Mouse (Mus musculus): ENCODE results near the gene Nrap.
A peak's percentile ranks its signal among the peaks of the same experiment; 100 is the strongest.
"Not testable (repeated sequence)": the region's sequence is repeated elsewhere in the genome, so short reads cannot be mapped to it uniquely, and the experiment has no call there.

Nrap gene

GRCm38 (mm10) chr19:56367778-56368177, 22.1 kb downstream of the Nrap start:
- H3K27me3 ChIP-seq (ENCODE audit: insufficient read depth, low read length): no peaks in the 10 kb centered on the region
- no peak for TF ChIP-seq NANOG (IDR thresholded peaks at IDR 0.05; ENCODE audit: borderline replicate concordance, low read length)
- no peak for TF ChIP-seq POU5F1 (IDR thresholded peaks at IDR 0.05; ENCODE audit: borderline replicate concordance, low read length)
- TF ChIP-seq CTCF (conservative IDR thresholded peaks at IDR 0.05; ENCODE audit: low read length): no peak

DNA sequence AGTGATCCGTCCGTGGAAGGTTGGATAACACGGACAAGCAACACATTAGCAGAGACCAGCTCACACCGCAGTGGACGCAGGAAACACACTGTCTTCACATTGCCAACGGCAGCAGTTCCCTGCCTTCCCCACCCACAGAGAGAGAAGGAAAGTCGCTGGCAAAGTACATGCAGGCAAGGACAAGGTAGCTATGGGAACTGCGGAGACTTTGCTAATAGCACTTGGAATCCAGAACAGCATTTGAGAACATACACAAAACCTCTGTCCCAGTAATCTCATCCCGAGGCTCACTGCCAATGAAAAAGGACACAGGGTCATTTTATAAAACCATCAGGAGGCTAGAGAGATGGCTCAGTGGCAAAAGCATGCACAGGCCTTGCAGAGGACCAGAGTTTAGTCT, 23.2 kb downstream of the Nrap start:
- Histone ChIP-seq H3K4me3 (replicated peaks; ENCODE audit: low read length) (no peak overlapping the region), H3K36me3 (ENCODE audit: insufficient read depth, low read length) (no peaks in the 10 kb centered on the region), H3K9me3 (ENCODE audit: low read length) (no peaks in the 10 kb centered on the region), H3K4me1 (replicated peaks; ENCODE audit: low read depth, low read length) (no peaks in the 10 kb centered on the region), H3K27me3 (ENCODE audit: insufficient read depth, low read length) (no peaks in the 10 kb centered on the region)
- no peak for TF ChIP-seq NANOG (IDR thresholded peaks at IDR 0.05; ENCODE audit: borderline replicate concordance, low read length)
- no peak for TF ChIP-seq POU5F1 (IDR thresholded peaks at IDR 0.05; ENCODE audit: borderline replicate concordance, low read length)
- no peak for TF ChIP-seq CTCF (conservative IDR thresholded peaks at IDR 0.05; ENCODE audit: low read length)

More at GRCm38 (mm10) chr19:56367778-56368177, 22.1 kb downstream of the Nrap start:
- Histone ChIP-seq H3K4me3 (replicated peaks; ENCODE audit: low read length) (no peak overlapping the region), H3K4me1 (replicated peaks; ENCODE audit: low read depth, low read length) (no peaks in the 10 kb centered on the region), H3K9me3 (ENCODE audit: low read length) (no peaks in the 10 kb centered on the region), H3K36me3 (ENCODE audit: insufficient read depth, low read length) (no peaks in the 10 kb centered on the region)

DNA sequence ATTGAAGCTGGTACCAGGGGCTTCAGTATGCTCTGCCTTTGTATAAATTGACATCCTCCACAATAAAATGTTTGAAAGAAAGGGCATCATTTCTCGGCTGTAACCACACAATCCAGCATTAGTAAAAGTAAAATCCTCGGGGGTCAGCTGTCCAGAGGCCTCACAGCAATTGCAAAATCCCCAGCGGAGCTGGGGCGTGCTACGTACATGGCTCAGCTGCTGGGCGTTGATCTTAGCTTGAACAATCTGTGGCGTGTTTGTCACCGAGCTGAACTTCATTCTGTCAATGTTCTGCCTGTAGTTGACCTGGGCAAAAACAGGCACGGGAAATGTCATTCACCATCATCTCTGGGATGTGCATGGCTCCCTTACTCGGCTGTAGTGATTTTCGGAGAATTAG, 23.7 kb downstream of the Nrap start:
- H3K27me3 ChIP-seq (ENCODE audit: insufficient read depth, low read length): no peaks in the 10 kb centered on the region
- H3K9me3 ChIP-seq (ENCODE audit: low read length): no peaks in the 10 kb centered on the region
- H3K36me3 ChIP-seq (ENCODE audit: insufficient read depth, low read length): no peaks in the 10 kb centered on the region
- H3K4me3 ChIP-seq (replicated peaks; ENCODE audit: low read length): no peak overlapping the region
- no peaks in the 10 kb centered on the region for H3K4me1 ChIP-seq (replicated peaks; ENCODE audit: low read depth, low read length)
- no peak for TF ChIP-seq POU5F1 (IDR thresholded peaks at IDR 0.05; ENCODE audit: borderline replicate concordance, low read length)
- TF ChIP-seq CTCF (conservative IDR thresholded peaks at IDR 0.05; ENCODE audit: low read length): no peak
- no peak for TF ChIP-seq NANOG (IDR thresholded peaks at IDR 0.05; ENCODE audit: borderline replicate concordance, low read length)

GRCm38 (mm10) chr19:56364563-56364962, 25.3 kb downstream of the Nrap start:
- TF ChIP-seq CTCF (conservative IDR thresholded peaks at IDR 0.05; ENCODE audit: low read length): no peak
- no peak for TF ChIP-seq NANOG (IDR thresholded peaks at IDR 0.05; ENCODE audit: borderline replicate concordance, low read length)
- TF ChIP-seq POU5F1 (IDR thresholded peaks at IDR 0.05; ENCODE audit: borderline replicate concordance, low read length): no peak
- Histone ChIP-seq H3K27me3 (ENCODE audit: insufficient read depth, low read length) (no peaks in the 10 kb centered on the region), H3K9me3 (ENCODE audit: low read length) (no peaks in the 10 kb centered on the region), H3K36me3 (ENCODE audit: insufficient read depth, low read length) (no peaks in the 10 kb centered on the region), H3K4me3 (replicated peaks; ENCODE audit: low read length) (no peak overlapping the region), H3K4me1 (replicated peaks; ENCODE audit: low read depth, low read length) (no peaks in the 10 kb centered on the region)

- Histone ChIP-seq H3K36me3 (ENCODE audit: insufficient read depth, low read length) (no peaks in the 10 kb centered on the region), H3K9me3 (ENCODE audit: low read length) (no peaks in the 10 kb centered on the region), H3K27me3 (ENCODE audit: insufficient read depth, low read length) (no peaks in the 10 kb centered on the region), H3K4me3 (replicated peaks; ENCODE audit: low read length) (no peak overlapping the region), H3K4me1 (replicated peaks; ENCODE audit: low read depth, low read length) (no peaks in the 10 kb centered on the region)
- TF ChIP-seq NANOG (IDR thresholded peaks at IDR 0.05; ENCODE audit: borderline replicate concordance, low read length) (no peak), CTCF (conservative IDR thresholded peaks at IDR 0.05; ENCODE audit: low read length) (no peak), POU5F1 (IDR thresholded peaks at IDR 0.05; ENCODE audit: borderline replicate concordance, low read length) (no peak)
Measured at GRCm38 (mm10) chr19:56363721-56364460, 25.9 kb downstream of the Nrap start.

DNA sequence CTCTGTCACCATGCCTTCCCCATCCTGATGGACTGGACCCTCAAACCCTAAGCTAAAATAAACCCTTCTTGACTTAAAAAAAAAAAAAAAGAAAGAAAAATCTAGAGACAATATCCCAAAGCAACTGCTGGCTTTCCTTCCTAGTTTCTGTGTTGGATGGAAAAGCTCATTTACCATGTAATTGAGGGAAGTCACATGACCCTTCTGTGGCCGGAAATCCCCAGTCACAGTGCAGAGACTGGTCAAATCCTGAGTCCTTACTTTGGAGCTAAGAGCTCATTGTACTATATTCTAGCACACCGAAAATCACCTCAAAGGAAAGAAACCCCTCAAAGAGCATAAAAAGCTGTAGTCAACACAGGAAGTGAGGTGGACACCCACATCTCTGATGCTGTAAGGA, 30.9 kb downstream of the Nrap start:
- Histone ChIP-seq H3K4me3 (replicated peaks; ENCODE audit: low read length) (no peak overlapping the region), H3K27me3 (ENCODE audit: insufficient read depth, low read length) (peaks cover 17% of the 10 kb centered on the region), H3K4me1 (replicated peaks; ENCODE audit: low read depth, low read length) (peaks cover 8% of the 10 kb centered on the region), H3K9me3 (ENCODE audit: low read length) (no peaks in the 10 kb centered on the region), H3K36me3 (ENCODE audit: insufficient read depth, low read length) (no peaks in the 10 kb centered on the region)
- TF ChIP-seq POU5F1 (IDR thresholded peaks at IDR 0.05; ENCODE audit: borderline replicate concordance, low read length): no peak
- no peak for TF ChIP-seq NANOG (IDR thresholded peaks at IDR 0.05; ENCODE audit: borderline replicate concordance, low read length)
- TF ChIP-seq CTCF (conservative IDR thresholded peaks at IDR 0.05; ENCODE audit: low read length): no peak

DNA sequence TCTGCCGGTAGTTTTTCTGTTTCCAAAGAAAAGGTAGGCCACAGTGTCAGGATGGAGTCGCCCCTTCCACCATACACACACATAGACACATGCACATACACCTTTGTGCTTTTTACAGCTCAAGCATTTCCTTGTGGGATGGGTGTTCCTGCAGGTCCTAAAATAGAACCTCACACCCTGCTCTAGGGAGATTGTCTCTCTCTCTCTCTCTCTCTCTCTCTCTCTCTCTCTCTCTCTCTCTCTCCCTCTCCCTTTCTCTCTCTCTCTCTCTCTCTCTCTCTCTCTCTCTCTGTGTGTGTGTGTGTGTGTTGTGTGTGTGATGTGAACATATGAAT, 32.5 kb downstream of the Nrap start:
- not testable (repeated sequence) for H3K36me3 ChIP-seq (ENCODE audit: insufficient read depth, low read length); H3K4me3 ChIP-seq (replicated peaks; ENCODE audit: low read length); H3K4me1 ChIP-seq (replicated peaks; ENCODE audit: low read depth, low read length); H3K9me3 ChIP-seq (ENCODE audit: low read length)
- peaks cover 21% of the 10 kb centered on the region for H3K27me3 ChIP-seq (ENCODE audit: insufficient read depth, low read length)

DNA sequence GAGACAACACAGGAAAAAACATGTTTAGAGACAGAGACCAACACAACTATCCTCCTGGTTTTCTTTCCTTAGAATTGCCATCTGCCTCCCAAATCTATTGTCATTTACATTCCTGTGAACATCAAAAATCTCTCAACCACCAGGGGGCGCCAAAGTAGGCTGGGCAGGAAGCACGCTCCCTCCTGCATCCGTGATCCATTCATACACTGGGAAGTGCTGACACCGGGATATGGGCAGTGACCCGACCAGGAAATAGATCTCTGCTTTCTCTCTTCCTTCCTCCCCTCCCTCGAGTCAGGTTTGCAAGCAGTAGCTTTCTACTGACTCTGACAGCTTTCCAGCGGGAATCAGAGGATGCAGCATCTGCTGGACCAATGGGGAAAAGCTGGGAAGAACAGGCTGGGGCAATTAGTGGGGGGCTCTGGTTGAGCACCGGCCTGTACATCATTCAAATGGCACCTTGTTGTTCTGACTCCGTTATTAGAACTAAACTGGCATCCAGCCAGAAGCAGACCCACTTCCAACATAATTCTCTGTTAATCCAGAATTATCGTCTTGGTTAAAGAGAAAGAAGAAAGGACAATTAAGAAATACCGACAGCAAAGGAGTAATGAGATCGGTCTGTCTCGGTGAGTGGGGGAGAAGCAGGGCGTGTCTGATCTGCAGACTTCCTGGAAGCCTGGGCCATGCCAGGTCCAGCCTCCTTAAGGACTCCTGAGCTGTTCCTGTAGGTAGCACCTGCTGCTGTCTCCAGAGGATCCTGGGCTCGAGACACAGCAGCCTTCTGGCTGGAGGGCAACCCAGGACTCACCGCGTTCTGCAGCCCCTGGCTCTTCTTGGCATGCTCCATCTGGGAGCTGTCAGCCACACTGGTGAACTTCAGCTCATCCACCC, 33.1 kb downstream of the Nrap start:
- peak overlapping the region; percentile 50 for H3K4me3 ChIP-seq (replicated peaks; ENCODE audit: low read length)
- TF ChIP-seq CTCF (conservative IDR thresholded peaks at IDR 0.05; ENCODE audit: low read length) (peak; percentile 70), NANOG (IDR thresholded peaks at IDR 0.05; ENCODE audit: borderline replicate concordance, low read length) (no peak)
- no peaks in the 10 kb centered on the region for H3K9me3 ChIP-seq (ENCODE audit: low read length)
- H3K36me3 ChIP-seq (ENCODE audit: insufficient read depth, low read length): no peaks in the 10 kb centered on the region
- peaks cover 8% of the 10 kb centered on the region for H3K4me1 ChIP-seq (replicated peaks; ENCODE audit: low read depth, low read length)
- H3K27me3 ChIP-seq (ENCODE audit: insufficient read depth, low read length): peaks cover 21% of the 10 kb centered on the region

Measured in E14TG2a.4 (cell line).